Mouse (Mus musculus): Measurements from ENCODE around the gene Gm20604.

- TF ChIP-seq CTCF (conservative IDR thresholded peaks at IDR 0.05; ENCODE audit: low read length): no peak
- no peak for TF ChIP-seq POU5F1 (IDR thresholded peaks at IDR 0.05; ENCODE audit: borderline replicate concordance, low read length)
- no peak; the same call in 1 of the 2 replicates for TF ChIP-seq NANOG (IDR thresholded peaks at IDR 0.05; ENCODE audit: borderline replicate concordance, low read length)
These were observed 51.5 kb downstream of the Gm20604 start for GRCm38 (mm10) chr12:102706833-102707463.
